ENCODE assay signal across 10 mouse cellular contexts in genomic region chr10:21605011-21605571, GRCm38 (mm10). TPM values are rescaled to one million over a fixed set of nuclear protein-coding genes. Genes with fewer than 3 reads are reported as not detected.
A peak's percentile ranks its signal among the peaks of the same experiment; 100 is the strongest.
DNase-seq lines count a peak whose midpoint lies in the region; ATAC-seq and TF ChIP-seq lines count a peak whose summit lies in the region.
"Had no signal": no experiment of that assay in that cellular context is flagged by ENCODE, and none has a peak within 500 bp of the region (broad histone marks: within the 10 kb centered on the region; RNA-seq: fewer than 3 reads in every experiment).

No protein-coding gene starts in this region.

- no peaks in the 10 kb centered on the region for H3K27me3 ChIP-seq in intestine, embryonic 15.5 days (replicated peaks)
- H3K27me3 ChIP-seq in limb, embryonic 14.5 days (ENCODE audit: control insufficient read depth, insufficient read depth, low read length), result no peaks in the 10 kb centered on the region
- H3K27me3 ChIP-seq: embryonic facial prominence, embryonic 12.5 days; neural tube, embryonic 13.5 days had no signal

- no peak overlapping the region for H3K9ac ChIP-seq in intestine, embryonic 15.5 days
- no peak overlapping the region for H3K9ac ChIP-seq in limb, embryonic 14.5 days (ENCODE audit: low read depth, low read length, severe bottlenecking)
- H3K9ac ChIP-seq: embryonic facial prominence, embryonic 12.5 days; neural tube, embryonic 13.5 days had no signal

- no peak for TF ChIP-seq POLR2A in limb, embryonic 14.5 days (IDR thresholded peaks at IDR 0.05; ENCODE audit: borderline replicate concordance, extremely low read depth, insufficient read depth, insufficient read length)

- H3K4me1 ChIP-seq in intestine, embryonic 15.5 days (replicated peaks), result peaks cover 10% of the 10 kb centered on the region
- peaks cover 15% of the 10 kb centered on the region for H3K4me1 ChIP-seq in limb, embryonic 14.5 days (ENCODE audit: control insufficient read depth, insufficient read depth, low read length)

- peak overlapping the region; percentile 54; the same call in 1 of the 2 replicates for H3K27ac ChIP-seq in intestine, embryonic 15.5 days
- 0 out of 2 replicates have a peak overlapping the region, but pooled peaks have one; percentile 1 for H3K27ac ChIP-seq in limb, embryonic 14.5 days (replicated peaks; ENCODE audit: low read depth, low read length)
- H3K27ac ChIP-seq: embryonic facial prominence, embryonic 12.5 days; neural tube, embryonic 13.5 days had no signal

- peak; percentile 25 to 41 for DNase-seq in cerebellum, postnatal 25 days
- no peak for DNase-seq in cerebellum, adult 8-10 months
- peak; percentile 83 for DNase-seq in NIH3T3 (ENCODE audit: low read depth)
- peak; percentile 61 for DNase-seq in gastrocnemius, postnatal 14 days
- DNase-seq in limb, embryonic 14.5 days (ENCODE audit: low spot score), result peak; percentile 53
- DNase-seq in natural killer cell, adult 2 months (ENCODE audit: low spot score in 2 of 2), result no peak

- WGBS in intestine, embryonic 15.5 days, result 26% methylated on average over 4 of the region's 4 CpGs
- WGBS in limb, embryonic 14.5 days, result 30% methylated on average over 4 of the region's 4 CpGs

- intact Hi-C loops in gastrocnemius, postnatal 14 days (cut with DNase I; ENCODE audit: low total_unique reads), result loop anchor here (10.0 kb wide), 2 partner anchors 190 to 400 kb away; no protein-coding TSS in a partner anchor

- no peaks in the 10 kb centered on the region for H3K9me3 ChIP-seq in intestine, embryonic 15.5 days
- H3K9me3 ChIP-seq in limb, embryonic 14.5 days (ENCODE audit: control insufficient read depth, low read length), result no peaks in the 10 kb centered on the region
- H3K9me3 ChIP-seq: embryonic facial prominence, embryonic 12.5 days; neural tube, embryonic 13.5 days had no signal

- peak; percentile 68; the same call in 1 of the 2 replicates for ATAC-seq in intestine, embryonic 15.5 days
- ATAC-seq in limb, embryonic 14.5 days (ENCODE audit: low FRiP score, low read depth), result no peak
- peak; percentile 66 for ATAC-seq in monocyte, adult 5-6 weeks (replicated peaks; ENCODE audit: insufficient number of reproducible peaks, low FRiP score, low TSS enrichment, poor library complexity, severe bottlenecking)

- no peak overlapping the region for H3K4me3 ChIP-seq in intestine, embryonic 15.5 days (replicated peaks)
- H3K4me3 ChIP-seq in limb, embryonic 14.5 days (replicated peaks; ENCODE audit: low read length), result no peak overlapping the region
- H3K4me3 ChIP-seq: embryonic facial prominence, embryonic 12.5 days; neural tube, embryonic 13.5 days had no signal

- no peak overlapping the region for H3K4me2 ChIP-seq in intestine, embryonic 15.5 days (replicated peaks)
- H3K4me2 ChIP-seq in limb, embryonic 14.5 days (replicated peaks; ENCODE audit: low read depth, low read length, severe bottlenecking), result no peak overlapping the region
- H3K4me2 ChIP-seq: embryonic facial prominence, embryonic 12.5 days; neural tube, embryonic 13.5 days had no signal

- H3K36me3 ChIP-seq in intestine, embryonic 15.5 days, result no peaks in the 10 kb centered on the region
- no peaks in the 10 kb centered on the region for H3K36me3 ChIP-seq in limb, embryonic 14.5 days (ENCODE audit: control insufficient read depth, insufficient read depth, low read length)
- H3K36me3 ChIP-seq: embryonic facial prominence, embryonic 12.5 days; neural tube, embryonic 13.5 days had no signal

RNA-seq across cellular contexts. Expression of gene 1700020N01Rik, which starts 12.1 kb away (rescaled TPM):
- not detected for total RNA-seq in gastrocnemius, postnatal 14 days (2021)
- polyA plus RNA-seq in intestine, embryonic 15.5 days (2015; fragmentation: Nextera tagmentation; extraction: Ambion mirVana), result not detected in 2 replicates
- not detected in 2 replicates for polyA plus RNA-seq in limb, embryonic 14.5 days (2012; rRNA removed)
- polyA plus RNA-seq in limb, embryonic 14.5 days (2014; fragmentation: Nextera tagmentation; extraction: Ambion mirVana), result not detected in 2 replicates
- not detected in 3 replicates for total RNA-seq in monocyte, adult 5-6 weeks (2017)
- polyA plus RNA-seq: embryonic facial prominence, embryonic 12.5 days; neural tube, embryonic 13.5 days had no signal

Comparison
In these comparisons a context has a peak if more than half of its experiments do, and no peak if none do; other contexts are left out.
1. DNase-seq: peak in cerebellum, postnatal 25 days (2 of 2), NIH3T3 (single experiment), gastrocnemius, postnatal 14 days (single experiment) and limb, embryonic 14.5 days (single experiment); none in cerebellum, adult 8-10 months (single experiment) and natural killer cell, adult 2 months (0 of 2).